Mouse (Mus musculus): ENCODE measurements around the gene Gdpd4.

- no peak for TF ChIP-seq POLR2A (IDR thresholded peaks at IDR 0.05; ENCODE audit: low read depth, low read length)
- no peak for TF ChIP-seq EP300 (IDR thresholded peaks at IDR 0.05; ENCODE audit: low read length)
- TF ChIP-seq JUND (conservative IDR thresholded peaks at IDR 0.05; ENCODE audit: low read depth, low read length) = no peak
- TF ChIP-seq GABPA (IDR thresholded peaks at IDR 0.05; ENCODE audit: insufficient replicate concordance, low read depth, low read length) = no peak
- TF ChIP-seq POLR2AphosphoS2 (IDR thresholded peaks at IDR 0.05; ENCODE audit: low read depth, low read length) = no peak
- TF ChIP-seq CTCF (conservative IDR thresholded peaks at IDR 0.05 in 1 of 2, IDR thresholded peaks at IDR 0.05 in 1 of 2; ENCODE audit: low read depth in 2 of 2, low read length in 2 of 2) = no peak
- TF ChIP-seq TCF12 (IDR thresholded peaks at IDR 0.05; ENCODE audit: low read depth, low read length) = no peak
- TF ChIP-seq UBTF (IDR thresholded peaks at IDR 0.05; ENCODE audit: low read depth, low read length) = no peak
- TF ChIP-seq ETS1 (conservative IDR thresholded peaks at IDR 0.05; ENCODE audit: low read depth, low read length) = no peak
- no peak for TF ChIP-seq PAX5 (IDR thresholded peaks at IDR 0.05; ENCODE audit: low read length)
- TF ChIP-seq RCOR1 (conservative IDR thresholded peaks at IDR 0.05; ENCODE audit: low read depth, low read length) = no peak
- no peak for TF ChIP-seq E2F4 (IDR thresholded peaks at IDR 0.05; ENCODE audit: insufficient replicate concordance, low read depth, low read length)
- TF ChIP-seq MAZ (IDR thresholded peaks at IDR 0.05; ENCODE audit: low read depth, low read length) = no peak
- TF ChIP-seq MYC (IDR thresholded peaks at IDR 0.05; ENCODE audit: low read depth, low read length) = no peak
These were observed 176.1 kb downstream of the Gdpd4 start for GRCm38 (mm10) chr7:98095852-98096251.

Measured in CH12.LX (cell line).